Mouse (Mus musculus) megakaryocyte-erythroid progenitor cell, adult 5 weeks (primary cell): Measurements from ENCODE around the gene Olfr1362. TPM values are rescaled to one million over a fixed set of nuclear protein-coding genes. Genes with fewer than 3 reads are reported as not detected.

ENCODE experiments used
- polyA plus RNA-seq: library from polyadenylated mRNA; stranded (reverse); fragments of >175 nt; gene quantifications from 2 replicates; pipeline ENCODE4 v1.2.3, GENCODE M21; 2012

Olfr1362 gene
- polyA plus RNA-seq: not detected in 2 replicates

GRCm38 (mm10) chr13:21613922-21614321, at the start of gene Olfr1362:
Olfr1362 (minus strand) TSS chr13:21614022.

DNA sequence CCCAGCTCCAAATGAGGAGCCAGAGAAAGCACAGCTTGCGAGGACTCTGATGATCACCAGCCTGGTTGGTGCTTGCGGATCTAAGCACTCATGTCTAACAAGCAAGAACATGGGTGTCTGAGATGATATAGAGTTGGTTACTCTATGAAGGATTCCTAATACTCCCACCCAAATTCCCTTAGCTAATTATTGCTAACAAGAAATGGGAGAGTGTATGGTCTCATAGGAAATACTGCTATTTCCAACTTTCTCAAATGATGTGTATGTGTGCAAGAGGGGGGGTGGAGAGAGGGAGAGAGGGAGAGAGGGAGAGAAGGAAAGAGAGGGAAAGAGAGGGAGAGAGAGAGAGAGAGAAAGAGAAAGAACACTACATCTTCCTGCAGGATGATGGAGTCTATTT, 49.5 kb upstream of the Olfr1362 start, which contains the start of gene Olfr1361:
Gene Olfr1361 (minus strand): TSS at position 101 of the 400 bp plus-strand sequence.

GRCm38 (mm10) chr13:21642418-21642817, 28.6 kb upstream of the Olfr1362 start, which contains the start of gene Olfr11:
Olfr11 (minus strand) TSS chr13:21642518.

GRCm38 (mm10) chr13:21581659-21582058, 32.2 kb downstream of the Olfr1362 start, which contains the start of gene Olfr1364:
Olfr1364 (minus strand) TSS chr13:21581759.

Other genes starting within 250 kb of the Olfr1362 start
- 4.7 and 4.8 TPM in 2 replicates for gene Zkscan3, start 211.3 kb downstream of the Olfr1362 start, polyA plus RNA-seq
- 0.14 and 0.18 TPM in 2 replicates for gene Pgbd1, start 173.0 kb downstream of the Olfr1362 start, polyA plus RNA-seq
- gene Zscan26, start 160.3 kb downstream of the Olfr1362 start, polyA plus RNA-seq: 2.0 and 2.2 TPM in 2 replicates
- gene Nkapl, start 145.5 kb downstream of the Olfr1362 start, polyA plus RNA-seq: 0.14 and 0.33 TPM in 2 replicates
- gene Zkscan4, start 135.1 kb downstream of the Olfr1362 start, polyA plus RNA-seq: 0.16 TPM in 1 of 2 replicates, not detected in the other
- not detected in 2 replicates for gene Gm10065, start 134.6 kb downstream of the Olfr1362 start, polyA plus RNA-seq
- not detected in 2 replicates for gene AK157302, start 118.8 kb downstream of the Olfr1362 start, polyA plus RNA-seq
- 31.4 and 32.2 TPM in 2 replicates for gene Gm11273, start 112.6 kb downstream of the Olfr1362 start, polyA plus RNA-seq
- 1.0 and 1.8 TPM in 2 replicates for gene Zkscan8, start 82.9 kb downstream of the Olfr1362 start, polyA plus RNA-seq
- not detected in 2 replicates for gene Olfr1366, start 71.2 kb downstream of the Olfr1362 start, polyA plus RNA-seq
- not detected in 2 replicates for gene Olfr1535, start 54.1 kb downstream of the Olfr1362 start, polyA plus RNA-seq
- gene Olfr1364, start 32.3 kb downstream of the Olfr1362 start, polyA plus RNA-seq: not detected in 2 replicates
- not detected in 2 replicates for gene Olfr11, start 28.5 kb upstream of the Olfr1362 start, polyA plus RNA-seq
- gene Olfr1361, start 49.4 kb upstream of the Olfr1362 start, polyA plus RNA-seq: 0.03 TPM in 1 of 2 replicates, not detected in the other
- not detected in 2 replicates for gene Olfr1360, start 63.4 kb upstream of the Olfr1362 start, polyA plus RNA-seq
- gene Olfr1359, start 84.1 kb upstream of the Olfr1362 start, polyA plus RNA-seq: not detected in 2 replicates
- gene Hist1h2bl, start 102.1 kb upstream of the Olfr1362 start, polyA plus RNA-seq: 1.1 and 2.1 TPM in 2 replicates
- gene Hist1h2ai, start 102.4 kb upstream of the Olfr1362 start, polyA plus RNA-seq: 16.6 and 27.9 TPM in 2 replicates
- gene Hist1h3h, start 103.6 kb upstream of the Olfr1362 start, polyA plus RNA-seq: 27.0 and 31.9 TPM in 2 replicates
- 1.7 and 4.9 TPM in 2 replicates for gene Hist1h2bm, start 108.0 kb upstream of the Olfr1362 start, polyA plus RNA-seq
- gene Hist1h4j, start 121.0 kb upstream of the Olfr1362 start, polyA plus RNA-seq: 2.5 and 5.2 TPM in 2 replicates
- 19.1 and 29.2 TPM in 2 replicates for gene Hist1h4k, start 136.5 kb upstream of the Olfr1362 start, polyA plus RNA-seq
- gene Hist1h2ak, start 139.8 kb upstream of the Olfr1362 start, polyA plus RNA-seq: 83.4 and 107 TPM in 2 replicates
- gene Hist1h2bn, start 140.1 kb upstream of the Olfr1362 start, polyA plus RNA-seq: 6.8 and 17.1 TPM in 2 replicates
- 5.0 and 8.4 TPM in 2 replicates for gene Hist1h1b, start 166.6 kb upstream of the Olfr1362 start, polyA plus RNA-seq
- gene Hist1h3i, start 169.3 kb upstream of the Olfr1362 start, polyA plus RNA-seq: 37.8 and 49.3 TPM in 2 replicates
- 29.4 and 41.7 TPM in 2 replicates for gene Hist1h2an, start 173.2 kb upstream of the Olfr1362 start, polyA plus RNA-seq
- 0.74 TPM in 2 replicates for gene Hist1h2bp, start 173.4 kb upstream of the Olfr1362 start, polyA plus RNA-seq
- 2.3 and 7.9 TPM in 2 replicates for gene Hist1h2bq, start 196.2 kb upstream of the Olfr1362 start, polyA plus RNA-seq
- gene Hist1h2ao, start 196.4 kb upstream of the Olfr1362 start, polyA plus RNA-seq: 9,267 and 13,368 TPM in 2 replicates
- 48.0 and 58.9 TPM in 2 replicates for gene Hist1h4m, start 197.7 kb upstream of the Olfr1362 start, polyA plus RNA-seq
- 4.8 and 10.5 TPM in 2 replicates for gene Hist1h4n, start 218.2 kb upstream of the Olfr1362 start, polyA plus RNA-seq
- gene Hist1h2ap, start 219.5 kb upstream of the Olfr1362 start, polyA plus RNA-seq: 6,142 and 6,696 TPM in 2 replicates
- gene Hist1h2br, start 219.7 kb upstream of the Olfr1362 start, polyA plus RNA-seq: 5.8 TPM in 1 of 2 replicates, not detected in the other